Mouse (Mus musculus) bone marrow, adult 2 months (tissue): Measurements from ENCODE around the gene Pmepa1.

Experiments used
- CTCF ChIP-seq: fragments of 200-500 bp; IDR thresholded peaks from 2 replicates; pipeline ENCODE4 v1.5.1; 2011; ENCODE audit warnings: low read length, control low read depth; ENCODE audit not compliant: control insufficient read depth, insufficient read depth
- POLR2A ChIP-seq: fragments of 200-500 bp; IDR thresholded peaks from 2 replicates; pipeline ENCODE4 v1.6.1; 2011; ENCODE audit warnings: low read depth, mild to moderate bottlenecking, control low read depth, low read length, borderline replicate concordance; ENCODE audit not compliant: control insufficient read depth

GRCm38 (mm10) chr2:173255810-173256551 lies 20.4 kb downstream of the Pmepa1 start:
- no peak for TF ChIP-seq CTCF
- no peak for TF ChIP-seq POLR2A
